Mouse (Mus musculus) stomach, postnatal 0 days (tissue): ENCODE results near the gene Msmb. TPM values are rescaled to one million over a fixed set of nuclear protein-coding genes. Genes with fewer than 3 reads are reported as not detected.

Source experiments
- ATAC-seq: fragments of 200-750 bp; cut with Nextera tagmentation; 2 replicates; pipeline ENCODE4 v1.8.0; 2017; ENCODE audit not compliant: low FRiP score, low TSS enrichment
- DNase-seq: peaks from one replicate; pipeline ENCODE4 v3.0.0-alpha.2; 2016; ENCODE audit warnings: low spot score
- H3K27ac ChIP-seq: fragments of 300-500 bp; sonication (generic); replicated peaks from 2 replicates; pipeline ENCODE4 v1.5.1; 2014; ENCODE audit warnings: mild to moderate bottlenecking, control low read depth
- H3K27me3 ChIP-seq: fragments of 300-500 bp; sonication (generic); 2 replicates; pipeline ENCODE4 v1.6.1; 2014; ENCODE audit warnings: low read length; ENCODE audit not compliant: control insufficient read depth, insufficient read depth
- H3K36me3 ChIP-seq: fragments of 300-500 bp; sonication (generic); 2 replicates; pipeline ENCODE4 v1.6.1; 2014; ENCODE audit warnings: low read length, mixed read lengths; ENCODE audit not compliant: control insufficient read depth, insufficient read depth
- H3K4me1 ChIP-seq: fragments of 300-500 bp; sonication (generic); replicated peaks from 2 replicates; pipeline ENCODE4 v1.6.1; 2014; ENCODE audit warnings: antibody characterized with exemption; ENCODE audit not compliant: control insufficient read depth, insufficient read depth
- H3K4me2 ChIP-seq: fragments of 300-500 bp; sonication (generic); replicated peaks from 2 replicates; pipeline ENCODE4 v1.6.1; 2014; ENCODE audit warnings: low read depth, mild to moderate bottlenecking, control low read depth, moderate library complexity
- H3K4me3 ChIP-seq: fragments of 300-500 bp; sonication (generic); 2 replicates; pipeline ENCODE4 v1.5.1; 2014; ENCODE audit warnings: low read depth, low read length, control low read depth
- H3K9ac ChIP-seq: fragments of 300-500 bp; sonication (generic); 2 replicates; pipeline ENCODE4 v1.6.1; 2014; ENCODE audit warnings: mild to moderate bottlenecking, low read length, control low read depth, mixed read lengths
- H3K9me3 ChIP-seq: fragments of 300-500 bp; sonication (generic); 2 replicates; pipeline ENCODE4 v1.6.1; 2016; ENCODE audit warnings: low read length; ENCODE audit not compliant: control insufficient read depth
- CTCF ChIP-seq: IDR thresholded peaks from 2 replicates; pipeline ENCODE4 v1.5.1; 2016; ENCODE audit warnings: antibody characterized with exemption, low read depth, mild to moderate bottlenecking, moderate library complexity
- EP300 ChIP-seq: optimal IDR thresholded peaks from 2 replicates; pipeline ENCODE3; 2016; ENCODE audit warnings: antibody characterized with exemption
- WGBS: fragments of 180-500 bp; shearing (Covaris S2); extraction: QIAGEN DNeasy Blood & Tissue Kit; methylation state at CpG from one replicate; pipeline ENCODE4 v1.1.7; 2014; 5-methylcytosine and 5-hydroxymethylcytosine counted together
- polyA plus RNA-seq: library from polyadenylated mRNA; unstranded; fragments of >200 nt; fragmentation: Nextera tagmentation; extraction: Ambion mirVana; gene quantifications from 2 replicates; pipeline ENCODE4 v1.2.1, GENCODE M21; 2015

Gene Msmb
- polyA plus RNA-seq, 1 experiment from 2014 or later, result not detected

GRCm38 (mm10) chr14:32179393-32180195 lies 37.8 kb downstream of the Msmb start:
- Histone ChIP-seq H3K9ac (no peak overlapping the region), H3K4me2 (no peak overlapping the region), H3K27ac (no peak overlapping the region), H3K9me3 (no peaks in the 10 kb centered on the region), H3K27me3 (no peaks in the 10 kb centered on the region), H3K4me1 (no peaks in the 10 kb centered on the region), H3K36me3 (peaks cover 12% of the 10 kb centered on the region), H3K4me3 (no peak overlapping the region)
- DNase-seq (no peak), ATAC-seq (no peak)
- TF ChIP-seq CTCF (no peak), EP300 (no peak)
- WGBS, result 90% methylated on average over 10 of the region's 10 CpGs

- no peak for TF ChIP-seq EP300
- no peak for TF ChIP-seq CTCF
- H3K36me3 ChIP-seq, result peaks cover 12% of the 10 kb centered on the region
Measured at GRCm38 (mm10) chr14:32180861-32181260, 39.0 kb downstream of the Msmb start.

GRCm38 (mm10) chr14:32183846-32184245 lies 42.0 kb downstream of the Msmb start:
- Histone ChIP-seq H3K4me1 (no peaks in the 10 kb centered on the region), H3K9me3 (no peaks in the 10 kb centered on the region), H3K4me2 (no peak overlapping the region), H3K27me3 (no peaks in the 10 kb centered on the region), H3K9ac (no peak overlapping the region), H3K27ac (no peak overlapping the region), H3K36me3 (peaks cover 15% of the 10 kb centered on the region), H3K4me3 (no peak overlapping the region)
- DNase-seq (no peak), ATAC-seq (no peak)
- no peak for TF ChIP-seq EP300
- no peak for TF ChIP-seq CTCF
- WGBS, result 93% methylated on average over 4 of the region's 4 CpGs

More at GRCm38 (mm10) chr14:32180861-32181260, 39.0 kb downstream of the Msmb start:
- ATAC-seq (no peak), DNase-seq (no peak)
- Histone ChIP-seq H3K4me1 (no peaks in the 10 kb centered on the region), H3K9me3 (no peaks in the 10 kb centered on the region), H3K9ac (no peak overlapping the region), H3K27ac (no peak overlapping the region), H3K4me2 (no peak overlapping the region), H3K27me3 (no peaks in the 10 kb centered on the region), H3K4me3 (no peak overlapping the region)
- WGBS, result 83% methylated on average over 6 of the region's 6 CpGs

GRCm38 (mm10) chr14:32190627-32191391 lies 49.0 kb downstream of the Msmb start:
- Histone ChIP-seq H3K27ac (no peak overlapping the region), H3K9me3 (no peaks in the 10 kb centered on the region), H3K27me3 (no peaks in the 10 kb centered on the region), H3K4me1 (no peaks in the 10 kb centered on the region), H3K4me2 (no peak overlapping the region), H3K4me3 (no peak overlapping the region), H3K9ac (no peak overlapping the region), H3K36me3 (peaks cover 10% of the 10 kb centered on the region; the same call in 1 of the 2 replicates)
- ATAC-seq, result peak; percentile 77
- DNase-seq, result no peak
- WGBS, result 69% methylated on average over 6 of the region's 6 CpGs
- TF ChIP-seq CTCF (no peak), EP300 (no peak)

GRCm38 (mm10) chr14:32191926-32192325 lies 50.1 kb downstream of the Msmb start:
- no peak overlapping the region for H3K4me3 ChIP-seq
- peaks cover 10% of the 10 kb centered on the region; the same call in 1 of the 2 replicates for H3K36me3 ChIP-seq
- no peaks in the 10 kb centered on the region for H3K27me3 ChIP-seq
- ATAC-seq (peak; percentile 34; the same call in 1 of the 2 replicates), DNase-seq (no peak)
- 88% methylated on average over 5 of the region's 5 CpGs for WGBS
- H3K4me1 ChIP-seq, result no peaks in the 10 kb centered on the region
- no peak overlapping the region for H3K9ac ChIP-seq
- no peak overlapping the region for H3K4me2 ChIP-seq
- H3K9me3 ChIP-seq, result no peaks in the 10 kb centered on the region
- TF ChIP-seq CTCF, result no peak
- TF ChIP-seq EP300, result no peak
- H3K27ac ChIP-seq, result no peak overlapping the region
